Mouse (Mus musculus) splenic B cell, adult 2 months (primary cell): ENCODE data around the gene Ell.
A peak's percentile ranks its signal among the peaks of the same experiment; 100 is the strongest.

Experiments
- DNase-seq: peaks from one replicate; pipeline ENCODE4 v3.0.0-alpha.2; 2011; ENCODE audit warnings: low read depth, low spot score
- H3K27me3 ChIP-seq: 2 replicates; pipeline ENCODE4 v1.6.1; 2012; ENCODE audit warnings: mild to moderate bottlenecking, low read length, moderate library complexity, mixed read lengths; ENCODE audit not compliant: control insufficient read depth, poor library complexity, insufficient read depth, severe bottlenecking
- H3K36me3 ChIP-seq: 2 replicates; pipeline ENCODE4 v1.6.1; 2012; ENCODE audit warnings: mild to moderate bottlenecking, low read length, moderate library complexity, mixed read lengths; ENCODE audit not compliant: control insufficient read depth, poor library complexity, insufficient read depth, severe bottlenecking

Ell gene

DNA sequence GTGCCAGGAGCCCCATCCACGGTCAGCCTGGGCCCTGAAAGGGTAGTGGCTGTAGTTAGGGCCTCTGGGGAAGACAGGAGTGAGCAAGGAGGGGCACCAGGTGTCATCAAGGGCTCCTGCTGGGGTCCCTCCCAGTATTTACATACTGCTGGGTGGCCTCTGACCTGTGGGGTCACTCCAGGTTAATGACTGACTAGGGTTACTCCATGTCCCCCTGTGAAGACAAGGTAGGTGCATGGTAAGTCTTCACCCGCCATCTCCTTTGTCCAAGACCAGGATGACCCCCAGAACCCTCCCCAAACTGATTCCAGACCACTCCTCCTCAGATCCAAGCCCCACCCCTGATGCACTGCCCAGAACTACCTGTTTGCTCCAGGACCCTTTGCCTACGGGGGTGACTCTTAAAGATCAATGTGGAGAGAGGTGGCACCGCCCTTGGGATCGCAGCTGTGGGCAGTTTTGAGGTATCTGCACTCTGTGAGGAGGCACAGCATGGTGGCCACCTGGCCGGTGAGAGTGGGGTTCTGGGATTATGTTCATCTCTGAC is 93.2 kb downstream of the Ell start, which contains the start of gene Gdf15:
Gene Gdf15 (minus strand): TSS at position 111 of the 547 bp plus-strand sequence.
- no peak for DNase-seq
- H3K27me3 ChIP-seq = no peaks in the 10 kb centered on the region
- H3K36me3 ChIP-seq = no peaks in the 10 kb centered on the region

DNA sequence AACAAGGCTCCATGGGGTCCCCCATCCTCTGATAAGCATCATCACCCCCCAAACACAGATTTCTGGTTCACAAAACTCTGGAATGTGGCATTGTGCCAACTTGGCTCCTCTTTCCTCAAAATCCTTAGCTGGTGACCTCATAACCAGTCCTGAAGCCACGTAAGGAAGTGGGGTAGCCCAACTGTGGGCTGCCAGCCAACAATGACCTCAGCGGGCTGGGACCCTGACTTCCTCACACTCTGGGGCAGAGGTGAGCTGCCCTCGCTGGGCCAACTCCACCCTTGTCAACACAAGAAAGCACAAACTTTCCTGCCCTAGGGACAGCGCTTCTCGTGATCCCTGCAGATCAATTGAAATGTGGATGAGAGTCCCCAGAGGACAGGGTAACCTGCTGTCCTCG is 94.8 kb downstream of the Ell start:
- no peak for DNase-seq
- Histone ChIP-seq H3K27me3 (no peaks in the 10 kb centered on the region), H3K36me3 (no peaks in the 10 kb centered on the region)

DNA sequence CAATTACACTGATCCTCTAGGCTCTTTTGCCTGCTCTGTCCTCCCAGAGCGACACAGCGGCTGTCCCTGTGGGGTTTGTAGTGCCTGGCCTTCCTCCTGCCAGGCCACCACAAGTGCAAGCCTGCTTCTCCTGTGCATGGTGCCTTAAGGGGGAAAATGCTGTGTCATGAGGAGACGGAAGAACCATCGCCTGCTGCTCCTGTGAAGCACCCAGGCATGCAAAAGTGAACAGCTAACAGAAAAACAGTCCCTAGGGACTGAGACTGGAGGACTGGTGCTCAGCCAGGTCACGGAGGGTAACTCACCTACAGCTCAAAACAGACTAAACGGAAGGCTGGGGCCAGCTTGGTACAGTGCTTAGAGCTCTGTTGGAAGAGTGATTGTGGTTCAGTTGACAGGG is 96.3 kb downstream of the Ell start:
- Histone ChIP-seq H3K27me3 (no peaks in the 10 kb centered on the region), H3K36me3 (no peaks in the 10 kb centered on the region)

DNA sequence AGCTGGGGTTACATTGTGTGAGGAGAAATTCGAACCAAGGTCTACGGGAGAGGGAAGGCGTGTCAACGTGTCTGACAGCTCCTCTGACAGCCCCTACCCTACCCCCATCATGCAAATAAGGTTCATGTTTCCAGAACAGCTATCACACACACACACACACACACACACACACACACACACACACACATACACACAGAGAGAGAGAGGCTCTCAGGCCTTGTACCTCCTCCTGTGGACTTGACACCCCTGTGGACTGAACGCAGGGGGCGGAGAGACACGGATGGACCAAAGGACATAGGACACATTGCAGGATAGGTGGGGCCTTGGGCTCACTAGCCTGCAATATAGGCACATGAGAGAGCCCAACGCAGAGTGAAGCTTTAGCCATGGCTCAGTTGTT is 97.6 kb downstream of the Ell start:
- DNase-seq = peak; percentile 61

More for the DNA sequence above, 96.3 kb downstream of the Ell start:
- DNase-seq = peak; percentile 86

DNA sequence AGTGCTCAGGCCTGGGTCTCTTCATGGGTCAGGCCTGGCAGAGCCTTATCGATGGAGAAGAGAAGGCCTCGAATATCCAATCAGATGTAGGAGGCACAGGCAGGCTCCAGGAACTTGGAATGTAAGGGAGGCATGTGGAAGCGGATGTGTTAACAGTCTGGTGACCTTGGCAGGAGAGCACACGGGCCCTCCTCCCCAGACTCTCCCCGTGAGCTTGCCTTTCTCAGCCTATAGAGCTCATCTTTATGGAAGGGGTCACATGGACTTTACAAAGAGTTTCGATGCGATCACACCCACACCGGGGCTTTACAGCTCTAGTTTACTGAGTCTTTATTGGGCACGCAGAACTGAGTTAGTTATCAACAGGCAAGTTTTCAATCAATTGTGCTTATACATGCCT is 99.5 kb downstream of the Ell start:
- DNase-seq = no peak
- H3K36me3 ChIP-seq = no peaks in the 10 kb centered on the region
- no peaks in the 10 kb centered on the region for H3K27me3 ChIP-seq

More for the DNA sequence above, 97.6 kb downstream of the Ell start:
- no peaks in the 10 kb centered on the region for H3K36me3 ChIP-seq
- no peaks in the 10 kb centered on the region for H3K27me3 ChIP-seq
